Mouse (Mus musculus) heart, postnatal 0 days (tissue): Measurements from ENCODE around the gene Olfr522. TPM values are rescaled to one million over a fixed set of nuclear protein-coding genes. Genes with fewer than 3 reads are reported as not detected.

Experiments
- ATAC-seq: fragments of 200-750 bp; cut with Nextera tagmentation; 2 replicates; pipeline ENCODE4 v1.8.0; 2017; ENCODE audit warnings: low read depth, moderate number of reproducible peaks, moderate library complexity; ENCODE audit not compliant: insufficient read depth
- DNase-seq: peaks from one replicate; pipeline ENCODE4 v3.0.0-alpha.2; 2016; ENCODE audit warnings: low spot score
- H3K27ac ChIP-seq: fragments of 300-500 bp; sonication (generic); 2 replicates; pipeline ENCODE4 v1.5.1; 2014; ENCODE audit warnings: low read depth, mild to moderate bottlenecking
- H3K27me3 ChIP-seq: fragments of 300-500 bp; sonication (generic); 2 replicates; pipeline ENCODE4 v1.6.1; 2014; ENCODE audit warnings: low read length, mixed read lengths; ENCODE audit not compliant: control insufficient read depth, insufficient read depth
- H3K36me3 ChIP-seq: fragments of 300-500 bp; sonication (generic); replicated peaks from 2 replicates; pipeline ENCODE4 v1.6.1; 2014; ENCODE audit warnings: low read length, mixed read lengths; ENCODE audit not compliant: control insufficient read depth, insufficient read depth
- H3K4me1 ChIP-seq: fragments of 300-500 bp; sonication (generic); 2 replicates; pipeline ENCODE4 v1.6.1; 2014; ENCODE audit warnings: antibody characterized with exemption; ENCODE audit not compliant: control insufficient read depth, insufficient read depth
- H3K4me2 ChIP-seq: fragments of 300-500 bp; sonication (generic); 2 replicates; pipeline ENCODE4 v1.6.1; 2014; ENCODE audit warnings: low read depth, mild to moderate bottlenecking, low read length, moderate library complexity
- H3K4me3 ChIP-seq: fragments of 300-500 bp; sonication (generic); 2 replicates; pipeline ENCODE4 v1.5.1; 2014; ENCODE audit warnings: low read depth, low read length
- H3K9ac ChIP-seq: fragments of 300-500 bp; sonication (generic); replicated peaks from 2 replicates; pipeline ENCODE4 v1.6.1; 2014; ENCODE audit warnings: low read depth, low read length, mixed read lengths
- H3K9me3 ChIP-seq: fragments of 300-500 bp; sonication (generic); replicated peaks from 2 replicates; pipeline ENCODE4 v1.6.1; 2016; ENCODE audit warnings: low read length; ENCODE audit not compliant: control insufficient read depth
- CTCF ChIP-seq: IDR thresholded peaks from 2 replicates; pipeline ENCODE4 v1.5.1; 2016; ENCODE audit warnings: antibody characterized with exemption, control low read depth, low read depth
- EP300 ChIP-seq: IDR thresholded peaks from 2 replicates; pipeline ENCODE4 v1.6.1; 2016; ENCODE audit warnings: antibody characterized with exemption, low read depth
- WGBS: fragments of 180-500 bp; shearing (Covaris S2); extraction: QIAGEN DNeasy Blood & Tissue Kit; methylation state at CpG from one replicate; pipeline ENCODE4 v1.1.7; 2014; 5-methylcytosine and 5-hydroxymethylcytosine counted together
- polyA plus RNA-seq: library from polyadenylated mRNA; unstranded; fragments of >200 nt; fragmentation: Nextera tagmentation; extraction: Ambion mirVana; gene quantifications from 2 replicates; pipeline ENCODE4 v1.2.1, GENCODE M21; 2015
- total RNA-seq: library from RNA; depleted of rRNA; stranded (reverse); fragments of >200 nt; gene quantifications from 2 replicates; pipeline ENCODE4 v1.2.3, GENCODE M21; 2014; ENCODE audit warnings: low replicate concordance; rRNA removed

The Olfr522 gene
- total RNA-seq (not detected in 2 replicates), polyA plus RNA-seq (not detected in 2 replicates)

DNA sequence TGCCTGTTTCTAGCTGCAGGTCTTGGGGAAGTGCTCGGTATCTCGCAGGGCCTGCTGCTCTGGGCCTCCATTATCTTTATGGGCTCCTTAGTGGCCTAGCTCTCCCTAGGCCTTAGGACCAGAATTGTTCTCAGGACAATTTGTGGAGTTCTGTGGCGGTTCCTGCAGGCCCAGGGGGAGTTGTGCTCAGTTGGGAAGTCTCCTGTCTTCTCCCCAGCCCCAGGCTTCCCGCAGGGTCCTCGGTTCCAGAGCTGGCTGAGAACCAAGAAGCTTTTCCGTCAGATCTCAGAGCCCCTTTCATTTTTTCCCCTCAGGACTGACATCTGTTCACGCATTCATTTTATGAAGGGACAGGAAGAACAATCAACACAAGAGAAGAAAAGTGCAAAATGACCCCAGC, at the start of gene Olfr522:
TSS of gene Olfr522 (minus strand) at position 101 of the 400 bp plus-strand sequence.
- DNase-seq (no peak), ATAC-seq (no peak)
- no peaks in the 10 kb centered on the region for H3K27me3 ChIP-seq
- no peak within 1 kb of the TSS for H3K4me3 ChIP-seq
- no peak within 1 kb of the TSS for H3K27ac ChIP-seq
- H3K9me3 ChIP-seq: no peaks in the 10 kb centered on the region
- WGBS: 66% methylated on average over 7 of the region's 7 CpGs
- TF ChIP-seq EP300 (no peak), CTCF (no peak)
- H3K9ac ChIP-seq: no peak within 1 kb of the TSS
- no peaks in the 10 kb centered on the region for H3K36me3 ChIP-seq
- H3K4me1 ChIP-seq: no peaks in the 10 kb centered on the region
- H3K4me2 ChIP-seq: no peak within 1 kb of the TSS

DNA sequence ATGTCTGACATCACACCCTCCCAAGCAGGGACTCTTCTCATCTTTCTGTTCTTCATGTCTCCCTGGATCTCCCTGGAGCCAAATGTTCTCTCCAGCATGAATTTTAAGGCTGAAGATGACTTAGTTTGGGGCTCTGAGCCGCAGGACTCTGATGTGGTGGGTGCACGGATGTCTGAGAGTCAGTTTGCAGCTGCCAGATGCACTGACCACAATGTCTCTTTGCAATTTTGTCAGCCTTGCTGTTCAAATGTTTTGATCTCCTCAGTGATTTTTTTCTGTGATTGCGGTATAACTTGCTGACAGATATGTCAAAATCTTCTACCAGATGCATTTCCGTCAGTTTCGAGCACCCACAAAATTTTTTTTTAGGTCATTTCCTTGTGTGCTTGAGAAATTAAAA, 49.3 kb upstream of the Olfr522 start:
- no peak overlapping the region for H3K9ac ChIP-seq
- ATAC-seq (no peak), DNase-seq (no peak)
- TF ChIP-seq CTCF (no peak), EP300 (no peak)
- no peaks in the 10 kb centered on the region for H3K36me3 ChIP-seq
- no peak overlapping the region for H3K4me3 ChIP-seq
- H3K27ac ChIP-seq: no peak overlapping the region
- no peak overlapping the region for H3K4me2 ChIP-seq
- H3K4me1 ChIP-seq: no peaks in the 10 kb centered on the region
- no peaks in the 10 kb centered on the region for H3K9me3 ChIP-seq
- H3K27me3 ChIP-seq: no peaks in the 10 kb centered on the region
- 67% methylated on average over 5 of the region's 5 CpGs for WGBS

DNA sequence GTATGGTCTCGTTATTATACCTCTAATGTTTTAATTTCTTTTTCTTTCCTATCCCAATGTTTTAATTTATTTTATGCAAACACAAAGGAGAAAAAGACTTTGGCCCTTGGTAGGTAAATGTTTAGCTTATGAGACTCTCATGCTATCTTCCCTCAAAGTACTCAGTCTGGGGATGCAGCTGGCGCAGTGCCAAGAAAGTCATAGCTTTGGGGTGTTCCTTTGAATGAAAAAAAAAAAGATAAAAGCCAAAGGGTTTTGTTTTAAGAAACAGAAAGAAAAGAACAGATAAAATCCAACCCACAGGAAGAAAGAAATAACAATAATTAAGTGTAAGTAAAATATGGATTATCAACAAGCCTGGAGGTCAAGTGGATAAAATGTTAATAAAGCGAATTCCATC, 44.1 kb upstream of the Olfr522 start:
- no peak overlapping the region for H3K27ac ChIP-seq
- no peaks in the 10 kb centered on the region for H3K36me3 ChIP-seq
- DNase-seq: no peak
- TF ChIP-seq CTCF (no peak), EP300 (no peak)
- ATAC-seq: no peak
- no peak overlapping the region for H3K4me2 ChIP-seq
- H3K9ac ChIP-seq: no peak overlapping the region
- H3K4me3 ChIP-seq: no peak overlapping the region
- no peaks in the 10 kb centered on the region for H3K4me1 ChIP-seq
- H3K9me3 ChIP-seq: no peaks in the 10 kb centered on the region
- WGBS: 62% methylated on average over 3 of the region's 3 CpGs
- H3K27me3 ChIP-seq: no peaks in the 10 kb centered on the region

DNA sequence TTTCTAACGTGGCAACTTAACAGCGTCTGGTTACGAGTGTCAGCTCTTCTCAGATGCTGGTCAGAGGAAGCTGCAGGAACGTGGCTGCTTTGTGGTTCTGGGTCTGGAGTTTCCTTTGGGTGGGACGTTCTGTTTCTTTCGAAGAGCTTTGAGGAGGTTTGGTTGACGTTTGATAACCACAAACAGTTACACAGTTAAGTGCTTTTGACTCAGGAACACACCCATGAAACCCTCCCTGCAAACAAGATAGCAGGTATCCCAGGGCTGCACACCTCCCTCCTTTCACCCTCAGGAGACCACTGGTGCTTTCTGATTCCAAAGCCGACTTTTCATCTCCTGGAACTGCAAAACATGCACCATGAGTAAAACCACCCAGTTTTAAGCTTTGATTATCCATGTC, 43.6 kb upstream of the Olfr522 start:
- Histone ChIP-seq H3K9ac (no peak overlapping the region), H3K4me2 (no peak overlapping the region), H3K27ac (no peak overlapping the region), H3K4me1 (no peaks in the 10 kb centered on the region), H3K27me3 (no peaks in the 10 kb centered on the region), H3K9me3 (no peaks in the 10 kb centered on the region), H3K4me3 (no peak overlapping the region), H3K36me3 (no peaks in the 10 kb centered on the region)
- ATAC-seq: no peak
- TF ChIP-seq EP300: no peak
- no peak for TF ChIP-seq CTCF
- 56% methylated on average over 8 of the region's 8 CpGs for WGBS
- no peak for DNase-seq

DNA sequence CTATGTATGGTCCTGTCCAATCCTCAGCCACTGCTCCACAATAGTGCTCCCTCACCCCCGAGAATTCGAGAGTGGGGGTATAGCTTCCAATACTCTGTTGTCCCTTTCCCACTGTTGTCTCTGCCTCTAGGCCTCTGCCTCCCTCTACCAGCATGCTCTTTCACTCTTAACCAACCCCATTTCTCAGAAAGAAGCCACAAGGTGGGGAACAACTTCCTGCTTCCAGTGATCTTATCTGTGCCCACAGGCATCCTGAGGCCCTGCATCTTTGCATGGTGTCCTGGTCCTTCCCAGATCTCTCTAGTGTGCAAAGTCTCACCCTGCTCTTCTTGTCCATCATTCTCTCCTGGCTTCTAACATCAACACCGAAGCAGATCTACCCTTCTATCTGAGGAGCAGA, 42.3 kb upstream of the Olfr522 start:
- Histone ChIP-seq H3K27ac (no peak overlapping the region), H3K4me1 (no peaks in the 10 kb centered on the region), H3K9me3 (no peaks in the 10 kb centered on the region), H3K27me3 (no peaks in the 10 kb centered on the region), H3K4me3 (no peak overlapping the region), H3K9ac (no peak overlapping the region), H3K36me3 (no peaks in the 10 kb centered on the region), H3K4me2 (no peak overlapping the region)
- TF ChIP-seq CTCF: no peak
- no peak for TF ChIP-seq EP300
- ATAC-seq (no peak), DNase-seq (no peak)
- WGBS: 64% methylated on average over 3 of the region's 3 CpGs

DNA sequence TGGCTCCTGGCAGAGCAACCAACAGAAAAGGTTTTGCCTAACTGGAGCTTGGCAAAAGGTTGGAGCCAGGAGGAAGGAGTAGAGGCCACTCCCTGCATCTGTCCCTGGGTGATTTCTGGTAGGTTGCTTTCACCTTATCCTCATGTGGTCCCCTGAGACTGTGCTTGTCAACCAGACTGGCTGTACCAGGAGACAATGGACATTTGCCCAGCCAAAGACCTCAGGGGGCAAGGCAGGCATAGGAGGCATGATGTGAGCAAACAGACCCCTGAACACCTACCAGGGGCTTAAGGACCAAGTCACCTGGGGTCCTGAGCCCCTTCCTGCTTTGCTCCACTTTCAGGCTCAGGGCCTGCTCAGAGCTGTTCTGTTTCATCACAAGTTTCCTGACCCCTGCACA, 41.3 kb upstream of the Olfr522 start, which contains the start of gene Olfr524:
TSS of gene Olfr524 (minus strand) at position 101 of the 400 bp plus-strand sequence.
- Histone ChIP-seq H3K36me3 (no peaks in the 10 kb centered on the region), H3K27me3 (no peaks in the 10 kb centered on the region), H3K9me3 (no peaks in the 10 kb centered on the region), H3K27ac (no peak within 1 kb of the TSS), H3K4me3 (no peak within 1 kb of the TSS), H3K9ac (no peak within 1 kb of the TSS), H3K4me1 (no peaks in the 10 kb centered on the region), H3K4me2 (no peak within 1 kb of the TSS)
- ATAC-seq: no peak
- DNase-seq: no peak
- TF ChIP-seq CTCF: no peak
- no peak for TF ChIP-seq EP300
